Mouse (Mus musculus): Measurements from ENCODE around the gene Gm20388.

Gene Gm20388

GRCm38 (mm10) chr8:120550430-120550829 is 639.8 kb downstream of the Gm20388 start:
- no peak for DNase-seq (ENCODE audit: low read depth)

DNA sequence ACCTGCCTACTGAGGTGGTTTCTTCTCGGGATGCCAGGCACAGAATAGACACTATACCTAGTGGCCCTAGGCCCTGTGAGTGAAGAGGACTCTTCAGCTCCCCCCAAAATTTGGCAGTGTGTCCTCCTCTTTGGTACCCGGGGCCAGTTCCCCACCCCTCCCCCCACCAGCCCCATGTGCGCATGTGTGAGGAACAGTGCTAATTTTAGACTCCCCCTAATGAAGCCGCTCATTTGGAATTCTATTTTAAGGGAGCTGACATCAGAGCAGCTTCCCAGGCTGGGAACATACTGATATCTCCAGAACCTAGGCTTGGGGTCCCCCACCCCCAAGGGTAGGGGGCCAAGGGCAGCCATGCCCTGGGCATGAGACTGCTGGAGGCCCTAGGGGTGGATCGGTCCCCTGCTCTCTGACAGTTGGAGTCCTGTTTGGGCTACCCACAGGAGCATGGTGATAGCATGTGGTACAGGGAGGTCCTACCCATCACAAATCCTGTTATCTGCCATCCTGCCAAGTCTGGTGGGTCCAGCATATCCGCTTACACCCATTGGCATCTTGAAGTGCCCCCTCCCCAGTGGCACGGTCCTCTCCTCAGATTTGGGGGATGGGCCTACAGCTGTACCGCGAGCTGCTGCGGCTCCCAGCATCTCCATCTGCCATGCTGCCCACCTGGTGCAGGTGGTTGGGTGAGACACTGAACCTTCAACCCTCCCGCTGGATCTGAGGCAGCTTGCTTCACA is 640.5 kb downstream of the Gm20388 start:
- no peak for DNase-seq (ENCODE audit: low read depth)

GRCm38 (mm10) chr8:120551677-120551980 is 641.0 kb downstream of the Gm20388 start:
- no peak for DNase-seq (ENCODE audit: low read depth)

- no peak for DNase-seq (ENCODE audit: low read depth)
These were observed 641.9 kb downstream of the Gm20388 start for GRCm38 (mm10) chr8:120552509-120552908.

DNA sequence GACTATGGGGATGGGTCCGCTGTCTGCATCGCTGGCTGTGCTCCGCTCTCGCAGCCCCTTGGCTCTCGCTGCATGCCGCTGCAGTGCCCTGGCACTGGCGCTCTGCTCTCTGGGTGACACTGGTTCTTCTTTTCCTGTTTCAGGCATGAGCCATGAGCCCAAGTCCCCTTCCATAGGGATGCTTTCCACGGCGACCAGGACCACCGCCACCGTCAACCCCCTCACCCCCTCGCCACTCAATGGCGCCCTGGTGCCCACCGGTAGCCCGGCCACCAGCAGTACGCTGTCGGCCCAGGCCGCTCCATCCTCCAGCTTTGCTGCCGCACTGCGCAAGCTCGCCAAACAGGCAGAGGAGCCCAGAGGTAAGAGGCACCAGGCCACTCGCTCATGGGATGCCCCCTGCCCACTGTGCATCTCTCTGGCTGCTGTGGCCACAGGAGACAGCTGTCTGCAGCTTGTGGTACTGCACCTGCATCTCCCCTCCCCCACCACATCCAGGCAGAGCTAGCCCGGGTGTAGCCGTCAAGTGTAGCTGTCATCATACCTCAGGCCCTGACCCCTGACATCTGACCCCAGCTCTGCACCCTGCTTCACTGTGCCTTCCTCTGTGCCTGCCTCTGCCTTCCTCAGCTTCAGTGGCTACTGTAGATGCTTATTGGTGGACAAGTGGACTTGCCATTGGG is 642.9 kb downstream of the Gm20388 start:
- no peak for DNase-seq (ENCODE audit: low read depth)

GRCm38 (mm10) chr8:120554466-120555039 is 643.9 kb downstream of the Gm20388 start:
- DNase-seq (ENCODE audit: low read depth), result no peak

DNA sequence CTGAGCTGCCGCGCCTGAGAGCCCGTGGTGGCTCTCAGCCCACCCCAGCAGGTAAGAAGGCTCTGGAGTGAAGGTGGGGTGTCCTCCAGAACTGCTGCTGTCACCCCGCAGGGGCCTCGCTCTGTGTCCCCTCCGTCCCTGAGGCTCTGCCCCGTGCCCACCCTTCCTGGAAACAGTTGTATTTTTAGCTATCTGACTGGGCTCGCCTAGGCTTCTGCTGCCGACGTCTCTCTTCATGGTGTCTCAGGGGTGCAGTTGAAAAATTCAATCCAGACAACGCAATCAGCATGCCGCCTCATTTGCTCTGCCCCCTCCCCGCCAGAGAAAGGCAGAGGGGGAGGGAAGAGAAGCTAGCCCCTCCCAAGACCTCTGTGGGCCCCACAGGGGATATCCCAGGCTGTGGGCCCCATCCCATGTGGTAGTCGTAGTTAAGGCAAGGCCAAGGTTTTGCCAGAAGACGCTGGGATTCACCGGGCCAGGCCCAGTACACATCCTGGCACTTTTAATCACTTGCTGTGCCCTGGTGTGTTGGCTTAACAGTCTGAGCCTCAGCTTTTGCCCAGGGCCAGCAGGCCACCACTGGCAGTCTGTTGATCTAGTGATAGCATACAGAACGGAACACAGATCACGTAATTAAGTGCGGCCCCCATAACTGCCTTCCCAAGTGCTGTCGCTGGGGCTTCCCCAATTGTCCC is 645.7 kb downstream of the Gm20388 start:
- no peak for DNase-seq (ENCODE audit: low read depth)

GRCm38 (mm10) chr8:120557170-120557965 is 646.7 kb downstream of the Gm20388 start:
- DNase-seq (ENCODE audit: low read depth), result peak; percentile 34

DNA sequence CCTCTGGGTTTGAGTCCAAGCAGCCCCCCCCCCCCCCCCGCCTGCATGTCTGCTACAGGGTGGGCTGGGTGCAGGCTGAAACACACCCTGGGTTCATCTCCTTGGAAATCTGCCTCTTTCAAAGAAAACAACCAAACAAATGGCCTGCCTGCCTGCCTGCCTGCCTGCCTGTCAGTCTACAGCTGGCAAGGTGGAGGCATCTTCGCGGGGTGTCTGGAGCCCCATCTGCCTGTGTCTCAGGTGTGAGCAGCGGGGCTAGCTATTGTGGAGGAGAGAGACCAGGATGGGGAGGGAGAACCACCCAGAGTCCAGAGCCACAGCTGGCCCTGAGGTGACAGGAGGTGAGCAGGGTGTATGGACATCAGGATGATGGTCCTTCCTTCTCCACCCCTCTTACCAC is 647.5 kb downstream of the Gm20388 start:
- DNase-seq (ENCODE audit: low read depth), result no peak

- no peak for DNase-seq (ENCODE audit: low read depth)
These were observed 649.0 kb downstream of the Gm20388 start for GRCm38 (mm10) chr8:120559654-120560053.

DNA sequence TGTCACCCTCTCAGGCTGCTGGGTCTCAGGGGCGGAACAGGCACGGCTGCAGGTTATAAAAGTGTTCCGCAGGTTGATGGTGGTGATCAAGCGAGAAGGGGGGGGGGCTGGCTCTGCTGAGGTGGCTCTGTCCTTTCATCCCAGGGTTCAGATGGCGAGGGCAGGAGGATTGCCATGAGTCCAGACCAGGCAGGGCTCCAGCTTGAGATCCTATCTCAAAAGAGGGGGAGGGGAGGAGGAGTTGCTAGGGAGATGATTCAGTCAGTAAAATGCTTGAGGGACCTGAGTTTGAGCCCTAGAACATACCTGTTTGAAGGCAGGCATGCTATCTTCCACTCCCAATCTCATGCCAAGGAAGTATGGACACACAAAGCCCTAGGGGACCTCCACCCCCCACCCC is 649.9 kb downstream of the Gm20388 start:
- peak; percentile 29 for DNase-seq (ENCODE audit: low read depth)

GRCm38 (mm10) chr8:120561539-120562435 is 651.1 kb downstream of the Gm20388 start:
- DNase-seq (ENCODE audit: low read depth), result peak; percentile 37

DNA sequence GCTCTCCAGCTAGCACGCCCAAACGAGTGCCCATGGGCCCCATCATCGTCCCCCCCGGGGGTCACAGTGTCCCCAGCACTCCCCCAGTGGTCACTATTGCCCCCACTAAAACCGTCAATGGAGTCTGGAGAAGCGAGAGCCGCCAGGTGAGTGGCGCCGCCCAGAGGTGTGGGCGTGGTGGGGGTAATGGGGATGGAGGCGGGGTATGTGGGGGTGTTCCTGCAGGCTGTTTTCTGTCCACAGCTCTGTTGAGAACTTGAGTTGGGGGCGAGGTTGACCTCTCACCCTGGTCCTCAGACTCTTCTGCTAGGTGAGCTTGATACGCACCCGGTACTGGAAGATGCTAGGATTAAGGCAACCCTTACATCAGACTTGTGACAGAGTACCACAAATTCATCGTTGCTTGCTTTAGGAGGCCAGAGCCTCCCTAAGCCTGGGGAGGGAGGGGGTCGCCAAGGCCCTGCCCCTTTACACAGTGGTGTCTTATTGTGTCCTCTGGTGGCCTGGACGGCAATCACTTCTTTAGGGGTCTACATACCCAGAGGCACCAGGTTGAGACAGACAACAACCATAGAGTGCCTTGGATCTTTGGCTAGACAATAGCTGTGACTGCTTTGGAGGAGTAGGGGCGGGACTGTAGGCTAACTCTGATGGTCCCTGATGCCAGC is 652.2 kb downstream of the Gm20388 start:
- no peak for DNase-seq (ENCODE audit: low read depth)

DNA sequence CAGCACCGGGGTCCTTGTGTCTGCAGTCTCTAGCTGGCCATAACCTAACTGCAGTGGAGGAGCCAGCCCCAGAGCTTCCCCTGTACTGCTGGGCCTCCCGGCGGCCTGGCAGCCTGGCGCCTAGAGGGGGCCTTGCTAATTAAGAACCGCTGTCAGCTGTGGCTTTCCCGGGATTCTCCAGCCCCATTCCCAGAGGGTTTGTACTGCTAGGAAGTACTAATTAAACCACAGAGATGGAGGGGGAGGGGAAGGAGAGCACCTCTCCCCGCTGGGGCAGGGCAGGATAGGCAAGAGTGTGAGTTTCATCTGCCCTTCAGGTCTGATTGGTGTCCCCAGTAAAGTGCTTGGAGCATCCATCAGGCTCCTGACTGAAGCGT is 652.7 kb downstream of the Gm20388 start:
- peak; percentile 79 for DNase-seq (ENCODE audit: low read depth)

- peak; percentile 91 for DNase-seq (ENCODE audit: low read depth)
These were observed 653.5 kb downstream of the Gm20388 start for GRCm38 (mm10) chr8:120563851-120564837.

DNA sequence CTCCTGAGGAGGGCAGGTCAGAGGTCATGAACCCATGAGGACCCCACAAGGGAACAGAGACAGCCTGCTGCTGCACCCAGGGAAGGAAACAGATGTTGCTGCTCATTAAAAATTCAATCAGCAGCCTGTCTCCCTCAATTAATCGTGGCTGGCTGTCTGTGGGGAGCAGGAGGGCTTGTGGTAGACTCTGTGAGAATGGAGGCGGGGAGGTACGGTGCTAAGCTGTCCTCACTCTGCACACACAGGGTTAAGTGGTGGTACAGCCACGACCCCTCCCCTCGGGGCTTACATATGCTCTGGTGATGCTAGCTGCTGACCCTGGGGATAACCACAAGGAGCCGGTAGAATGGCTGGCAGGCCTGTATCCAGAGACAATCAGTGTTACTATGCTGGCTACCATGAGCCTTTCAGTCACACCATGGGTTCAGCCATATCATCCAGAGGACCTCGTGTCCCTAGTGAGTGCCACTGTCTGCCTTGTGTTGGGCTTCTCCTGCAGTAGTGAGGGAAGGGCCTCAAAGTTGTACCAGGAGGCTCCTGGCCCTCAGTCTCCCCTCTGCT is 654.6 kb downstream of the Gm20388 start:
- DNase-seq (ENCODE audit: low read depth), result no peak

GRCm38 (mm10) chr8:120566681-120567080 is 656.0 kb downstream of the Gm20388 start:
- DNase-seq (ENCODE audit: low read depth), result no peak

DNA sequence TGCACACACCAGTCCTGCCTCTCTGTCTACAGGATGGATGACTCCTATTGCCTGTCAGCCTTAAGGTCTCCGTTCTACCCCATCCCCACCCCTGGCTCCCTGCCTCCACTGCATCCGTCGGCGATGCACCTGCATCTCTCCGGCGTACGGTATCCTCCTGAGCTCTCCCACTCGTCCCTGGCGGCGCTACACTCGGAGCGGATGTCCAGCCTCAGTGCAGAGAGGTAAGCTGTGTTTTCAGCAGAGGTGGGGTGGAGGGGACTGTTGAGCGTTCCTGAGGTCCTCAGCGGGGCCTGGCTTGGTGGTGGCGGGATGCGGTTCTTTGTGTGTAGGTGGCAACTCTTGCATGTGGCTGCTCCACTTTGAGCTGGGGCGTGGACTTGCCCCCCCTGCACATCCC is 657.1 kb downstream of the Gm20388 start:
- DNase-seq (ENCODE audit: low read depth), result no peak

Measured in NIH3T3 (cell line).